Mouse (Mus musculus) bone marrow, adult 2 months (tissue): Measurements from ENCODE around the gene Llcfc1.

Experiments used
- CTCF ChIP-seq: fragments of 200-500 bp; IDR thresholded peaks from 2 replicates; pipeline ENCODE4 v1.5.1; 2011; ENCODE audit warnings: low read length, control low read depth; ENCODE audit not compliant: control insufficient read depth, insufficient read depth
- POLR2A ChIP-seq: fragments of 200-500 bp; IDR thresholded peaks from 2 replicates; pipeline ENCODE4 v1.6.1; 2011; ENCODE audit warnings: low read depth, mild to moderate bottlenecking, control low read depth, low read length, borderline replicate concordance; ENCODE audit not compliant: control insufficient read depth

DNA sequence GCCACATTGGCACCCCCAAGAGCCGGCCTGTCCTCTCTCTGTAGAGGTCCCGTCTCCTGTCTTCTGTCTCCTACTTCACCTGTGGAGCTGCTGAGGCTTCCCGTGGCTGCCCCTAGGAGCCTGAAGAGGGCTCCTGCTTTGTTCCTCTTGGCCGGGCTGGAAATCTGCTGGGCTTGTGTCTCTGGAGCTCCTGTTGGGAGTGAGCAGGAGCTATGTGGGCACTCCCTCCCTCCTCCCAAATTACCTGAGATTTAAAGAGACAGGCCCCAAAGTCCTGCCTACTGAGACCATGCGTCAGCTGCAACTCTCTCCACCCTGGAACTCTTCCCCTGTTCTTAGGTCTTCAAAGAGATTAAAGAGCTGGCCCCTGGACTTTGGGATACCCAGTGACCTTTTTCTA lies 48.1 kb upstream of the Llcfc1 start, which contains the start of gene Trpv6:
- no peak for TF ChIP-seq CTCF
- no peak for TF ChIP-seq POLR2A
